Mouse (Mus musculus): Measurements from ENCODE around the gene Zfp607a. TPM values are rescaled to one million over a fixed set of nuclear protein-coding genes. Genes with fewer than 3 reads are reported as not detected.
A peak's percentile ranks its signal among the peaks of the same experiment; 100 is the strongest.
"Not testable (repeated sequence)": the region's sequence is repeated elsewhere in the genome, so short reads cannot be mapped to it uniquely, and the experiment has no call there.

The Zfp607a gene
- total RNA-seq (2021), result 1 to 10 TPM in 1 of 2 experiments, under 1 TPM in 1; 0.96 to 1.3 TPM
- long read RNA-seq, experiment 1, partial matches to known transcripts, result 0 of 4 reads
- long read RNA-seq, experiment 1, other reads (novel, unspliced or antisense), result 1 of 4 reads
- long read RNA-seq, experiment 2, result 0 reads

GRCm38 (mm10) chr7:27857227-27857626 lies at the start of gene Zfp607a:
Gene Zfp607a (plus strand): TSS chr7:27857527.
- no peak for DNase-seq (ENCODE audit: low spot score in 2 of 2)

GRCm38 (mm10) chr7:27818526-27819110 lies 38.7 kb upstream of the Zfp607a start:
- no peak for DNase-seq (ENCODE audit: low spot score in 2 of 2)

GRCm38 (mm10) chr7:27822611-27823010 lies 34.7 kb upstream of the Zfp607a start:
- no peak for DNase-seq (ENCODE audit: low spot score in 2 of 2)

- DNase-seq (ENCODE audit: low spot score in 2 of 2), result no peak
Measured at GRCm38 (mm10) chr7:27834131-27834530, 23.2 kb upstream of the Zfp607a start.

- no peak for DNase-seq (ENCODE audit: low spot score in 2 of 2)
Measured at GRCm38 (mm10) chr7:27837896-27838295, 19.4 kb upstream of the Zfp607a start.

- peak; percentile 85 to 91 for DNase-seq (ENCODE audit: low spot score in 2 of 2)
Measured at GRCm38 (mm10) chr7:27838323-27839249, 18.7 kb upstream of the Zfp607a start, which contains the start of gene Zfp59. Gene Zfp59 (plus strand): TSS chr7:27838607.

- no peak for DNase-seq (ENCODE audit: low spot score in 2 of 2)
Measured at GRCm38 (mm10) chr7:27839596-27839995, 17.7 kb upstream of the Zfp607a start.

GRCm38 (mm10) chr7:27840104-27840503 lies 17.2 kb upstream of the Zfp607a start:
- DNase-seq (ENCODE audit: low spot score in 2 of 2), result no peak

- DNase-seq (ENCODE audit: low spot score in 2 of 2), result no peak
Measured at GRCm38 (mm10) chr7:27859301-27860251, 2.2 kb downstream of the Zfp607a start.

- peak; percentile 4 to 21 for DNase-seq (ENCODE audit: low spot score in 2 of 2)
Measured at GRCm38 (mm10) chr7:27860396-27861235, 3.3 kb downstream of the Zfp607a start.

- DNase-seq (ENCODE audit: low spot score in 2 of 2), result not testable (repeated sequence)
Measured at GRCm38 (mm10) chr7:27862578-27862977, 5.3 kb downstream of the Zfp607a start.

- DNase-seq (ENCODE audit: low spot score in 2 of 2), result no peak
Measured at GRCm38 (mm10) chr7:27881721-27882120, 24.4 kb downstream of the Zfp607a start.

GRCm38 (mm10) chr7:27900601-27901000 lies 43.3 kb downstream of the Zfp607a start:
- no peak for DNase-seq (ENCODE audit: low spot score in 2 of 2)

GRCm38 (mm10) chr7:27905061-27905848 lies 47.9 kb downstream of the Zfp607a start:
- no peak for DNase-seq (ENCODE audit: low spot score in 2 of 2)

- DNase-seq (ENCODE audit: low spot score in 2 of 2), result not testable (repeated sequence)
Measured at GRCm38 (mm10) chr7:27910952-27911351, 53.6 kb downstream of the Zfp607a start.

GRCm38 (mm10) chr7:27927041-27927440 lies 69.7 kb downstream of the Zfp607a start:
- DNase-seq (ENCODE audit: low spot score in 2 of 2), result not testable (repeated sequence)

- peak; percentile 57 to 63 for DNase-seq (ENCODE audit: low spot score in 2 of 2)
Measured at GRCm38 (mm10) chr7:27928818-27929695, 71.7 kb downstream of the Zfp607a start, which contains the start of gene Zfp974. Gene Zfp974 (minus strand): TSS chr7:27929460.
